Mouse (Mus musculus): ENCODE measurements around the gene Fndc9. TPM values are rescaled to one million over a fixed set of nuclear protein-coding genes. Genes with fewer than 3 reads are reported as not detected.

Fndc9 gene
- polyA plus RNA-seq, 1 experiment from 2014 or later = not detected

GRCm38 (mm10) chr11:46276168-46276567, 40.8 kb downstream of the Fndc9 start:
- WGBS (ENCODE audit: insufficient replicate concordance) = 83% methylated on average over 8 of the region's 8 CpGs
- no peak overlapping the region for H3K4me2 ChIP-seq
- H3K36me3 ChIP-seq (ENCODE audit: control insufficient read depth, insufficient read depth, low read length) = no peaks in the 10 kb centered on the region
- no peak for ATAC-seq (replicated peaks; ENCODE audit: insufficient number of reproducible peaks, low FRiP score, low TSS enrichment)
- H3K27me3 ChIP-seq (ENCODE audit: control insufficient read depth, insufficient read depth, low read length) = no peaks in the 10 kb centered on the region
- H3K27ac ChIP-seq (ENCODE audit: low read depth, low read length) = no peak overlapping the region
- H3K9ac ChIP-seq (ENCODE audit: low read depth, low read length) = no peak overlapping the region
- H3K4me1 ChIP-seq (ENCODE audit: control insufficient read depth, insufficient read depth, low read length) = no peaks in the 10 kb centered on the region
- no peak overlapping the region for H3K4me3 ChIP-seq (ENCODE audit: low read depth, low read length)
- no peaks in the 10 kb centered on the region for H3K9me3 ChIP-seq (replicated peaks; ENCODE audit: control insufficient read depth, low read length)

GRCm38 (mm10) chr11:46276778-46277177, 41.4 kb downstream of the Fndc9 start:
- no peaks in the 10 kb centered on the region for H3K9me3 ChIP-seq (replicated peaks; ENCODE audit: control insufficient read depth, low read length)
- no peaks in the 10 kb centered on the region for H3K4me1 ChIP-seq (ENCODE audit: control insufficient read depth, insufficient read depth, low read length)
- H3K36me3 ChIP-seq (ENCODE audit: control insufficient read depth, insufficient read depth, low read length) = no peaks in the 10 kb centered on the region
- H3K27ac ChIP-seq (ENCODE audit: low read depth, low read length) = no peak overlapping the region
- WGBS (ENCODE audit: insufficient replicate concordance) = 29% methylated on average over 5 of the region's 5 CpGs
- no peaks in the 10 kb centered on the region for H3K27me3 ChIP-seq (ENCODE audit: control insufficient read depth, insufficient read depth, low read length)
- no peak overlapping the region for H3K9ac ChIP-seq (ENCODE audit: low read depth, low read length)
- no peak for ATAC-seq (replicated peaks; ENCODE audit: insufficient number of reproducible peaks, low FRiP score, low TSS enrichment)
- no peak overlapping the region for H3K4me3 ChIP-seq (ENCODE audit: low read depth, low read length)
- no peak overlapping the region for H3K4me2 ChIP-seq

- Histone ChIP-seq H3K9me3 (replicated peaks; ENCODE audit: control insufficient read depth, low read length) (no peaks in the 10 kb centered on the region), H3K36me3 (ENCODE audit: control insufficient read depth, insufficient read depth, low read length) (no peaks in the 10 kb centered on the region), H3K27ac (ENCODE audit: low read depth, low read length) (no peak overlapping the region), H3K27me3 (ENCODE audit: control insufficient read depth, insufficient read depth, low read length) (no peaks in the 10 kb centered on the region), H3K4me2 (no peak overlapping the region), H3K4me3 (ENCODE audit: low read depth, low read length) (no peak overlapping the region), H3K9ac (ENCODE audit: low read depth, low read length) (no peak overlapping the region), H3K4me1 (ENCODE audit: control insufficient read depth, insufficient read depth, low read length) (no peaks in the 10 kb centered on the region)
- WGBS (ENCODE audit: insufficient replicate concordance) = 68% methylated on average over 5 of the region's 5 CpGs
- no peak for ATAC-seq (replicated peaks; ENCODE audit: insufficient number of reproducible peaks, low FRiP score, low TSS enrichment)
These were observed 42.8 kb downstream of the Fndc9 start for GRCm38 (mm10) chr11:46278140-46278539.

- no peak overlapping the region for H3K4me3 ChIP-seq (ENCODE audit: low read depth, low read length)
These were observed 43.4 kb downstream of the Fndc9 start for GRCm38 (mm10) chr11:46278709-46279108.

GRCm38 (mm10) chr11:46282612-46283011, 47.3 kb downstream of the Fndc9 start:
- no peak overlapping the region for H3K4me3 ChIP-seq (ENCODE audit: low read depth, low read length)
- H3K36me3 ChIP-seq (ENCODE audit: control insufficient read depth, insufficient read depth, low read length) = no peaks in the 10 kb centered on the region
- H3K4me2 ChIP-seq = no peak overlapping the region
- 88% methylated on average over 5 of the region's 5 CpGs for WGBS (ENCODE audit: insufficient replicate concordance)
- no peak for ATAC-seq (replicated peaks; ENCODE audit: insufficient number of reproducible peaks, low FRiP score, low TSS enrichment)
- no peak overlapping the region for H3K9ac ChIP-seq (ENCODE audit: low read depth, low read length)
- no peaks in the 10 kb centered on the region for H3K4me1 ChIP-seq (ENCODE audit: control insufficient read depth, insufficient read depth, low read length)
- no peaks in the 10 kb centered on the region for H3K9me3 ChIP-seq (replicated peaks; ENCODE audit: control insufficient read depth, low read length)
- H3K27me3 ChIP-seq (ENCODE audit: control insufficient read depth, insufficient read depth, low read length) = no peaks in the 10 kb centered on the region
- H3K27ac ChIP-seq (ENCODE audit: low read depth, low read length) = no peak overlapping the region

More at GRCm38 (mm10) chr11:46278709-46279108, 43.4 kb downstream of the Fndc9 start:
- Histone ChIP-seq H3K4me1 (ENCODE audit: control insufficient read depth, insufficient read depth, low read length) (no peaks in the 10 kb centered on the region), H3K36me3 (ENCODE audit: control insufficient read depth, insufficient read depth, low read length) (no peaks in the 10 kb centered on the region), H3K9ac (ENCODE audit: low read depth, low read length) (no peak overlapping the region), H3K9me3 (replicated peaks; ENCODE audit: control insufficient read depth, low read length) (no peaks in the 10 kb centered on the region), H3K27me3 (ENCODE audit: control insufficient read depth, insufficient read depth, low read length) (no peaks in the 10 kb centered on the region), H3K4me2 (no peak overlapping the region), H3K27ac (ENCODE audit: low read depth, low read length) (no peak overlapping the region)
- WGBS (ENCODE audit: insufficient replicate concordance) = 86% methylated on average over 12 of the region's 12 CpGs
- no peak for ATAC-seq (replicated peaks; ENCODE audit: insufficient number of reproducible peaks, low FRiP score, low TSS enrichment)

GRCm38 (mm10) chr11:46283800-46284199, 48.5 kb downstream of the Fndc9 start:
- no peaks in the 10 kb centered on the region for H3K4me1 ChIP-seq (ENCODE audit: control insufficient read depth, insufficient read depth, low read length)
- no peak overlapping the region for H3K27ac ChIP-seq (ENCODE audit: low read depth, low read length)
- H3K9ac ChIP-seq (ENCODE audit: low read depth, low read length) = no peak overlapping the region
- no peaks in the 10 kb centered on the region for H3K36me3 ChIP-seq (ENCODE audit: control insufficient read depth, insufficient read depth, low read length)
- ATAC-seq (replicated peaks; ENCODE audit: insufficient number of reproducible peaks, low FRiP score, low TSS enrichment) = no peak
- H3K4me2 ChIP-seq = no peak overlapping the region
- no peaks in the 10 kb centered on the region for H3K27me3 ChIP-seq (ENCODE audit: control insufficient read depth, insufficient read depth, low read length)
- no peaks in the 10 kb centered on the region for H3K9me3 ChIP-seq (replicated peaks; ENCODE audit: control insufficient read depth, low read length)
- WGBS (ENCODE audit: insufficient replicate concordance) = 85% methylated on average over 6 of the region's 6 CpGs
- H3K4me3 ChIP-seq (ENCODE audit: low read depth, low read length) = no peak overlapping the region

GRCm38 (mm10) chr11:46286803-46287202, 51.5 kb downstream of the Fndc9 start:
- no peak for ATAC-seq (replicated peaks; ENCODE audit: insufficient number of reproducible peaks, low FRiP score, low TSS enrichment)
- 63% methylated on average over 6 of the region's 6 CpGs for WGBS (ENCODE audit: insufficient replicate concordance)

GRCm38 (mm10) chr11:46288091-46288490, 52.8 kb downstream of the Fndc9 start:
- Histone ChIP-seq H3K4me2 (no peak overlapping the region), H3K36me3 (ENCODE audit: control insufficient read depth, insufficient read depth, low read length) (no peaks in the 10 kb centered on the region), H3K27me3 (ENCODE audit: control insufficient read depth, insufficient read depth, low read length) (no peaks in the 10 kb centered on the region), H3K4me1 (ENCODE audit: control insufficient read depth, insufficient read depth, low read length) (no peaks in the 10 kb centered on the region), H3K9me3 (replicated peaks; ENCODE audit: control insufficient read depth, low read length) (no peaks in the 10 kb centered on the region), H3K27ac (ENCODE audit: low read depth, low read length) (no peak overlapping the region), H3K9ac (ENCODE audit: low read depth, low read length) (no peak overlapping the region), H3K4me3 (ENCODE audit: low read depth, low read length) (no peak overlapping the region)
- 55% methylated on average over 5 of the region's 5 CpGs for WGBS (ENCODE audit: insufficient replicate concordance)
- ATAC-seq (replicated peaks; ENCODE audit: insufficient number of reproducible peaks, low FRiP score, low TSS enrichment) = no peak

More at GRCm38 (mm10) chr11:46286803-46287202, 51.5 kb downstream of the Fndc9 start:
- Histone ChIP-seq H3K36me3 (ENCODE audit: control insufficient read depth, insufficient read depth, low read length) (no peaks in the 10 kb centered on the region), H3K9me3 (replicated peaks; ENCODE audit: control insufficient read depth, low read length) (no peaks in the 10 kb centered on the region), H3K4me1 (ENCODE audit: control insufficient read depth, insufficient read depth, low read length) (no peaks in the 10 kb centered on the region), H3K27me3 (ENCODE audit: control insufficient read depth, insufficient read depth, low read length) (no peaks in the 10 kb centered on the region), H3K4me3 (ENCODE audit: low read depth, low read length) (no peak overlapping the region), H3K9ac (ENCODE audit: low read depth, low read length) (no peak overlapping the region), H3K4me2 (no peak overlapping the region), H3K27ac (ENCODE audit: low read depth, low read length) (no peak overlapping the region)

GRCm38 (mm10) chr11:46289022-46289421, 53.7 kb downstream of the Fndc9 start:
- ATAC-seq (replicated peaks; ENCODE audit: insufficient number of reproducible peaks, low FRiP score, low TSS enrichment) = no peak
- WGBS (ENCODE audit: insufficient replicate concordance) = 81% methylated on average over 4 of the region's 4 CpGs
- Histone ChIP-seq H3K36me3 (ENCODE audit: control insufficient read depth, insufficient read depth, low read length) (no peaks in the 10 kb centered on the region), H3K27me3 (ENCODE audit: control insufficient read depth, insufficient read depth, low read length) (no peaks in the 10 kb centered on the region), H3K27ac (ENCODE audit: low read depth, low read length) (no peak overlapping the region), H3K4me2 (no peak overlapping the region), H3K9ac (ENCODE audit: low read depth, low read length) (no peak overlapping the region), H3K9me3 (replicated peaks; ENCODE audit: control insufficient read depth, low read length) (no peaks in the 10 kb centered on the region), H3K4me3 (ENCODE audit: low read depth, low read length) (no peak overlapping the region), H3K4me1 (ENCODE audit: control insufficient read depth, insufficient read depth, low read length) (no peaks in the 10 kb centered on the region)
